Mouse (Mus musculus): ENCODE measurements around the gene Hexim2. TPM values are rescaled to one million over a fixed set of nuclear protein-coding genes. Genes with fewer than 3 reads are reported as not detected.

Hexim2 gene
- polyA plus RNA-seq, 2 experiments = 8.6 to 9.4 TPM

- no peak for DNase-seq (ENCODE audit: low spot score)
- 85% methylated on average over 11 of the region's 11 CpGs for WGBS
- Histone ChIP-seq H3K27ac (replicated peaks; ENCODE audit: low read depth, low read length) (no peak overlapping the region), H3K9me3 (ENCODE audit: control insufficient read depth, low read length) (no peaks in the 10 kb centered on the region), H3K4me3 (replicated peaks; ENCODE audit: low read length) (no peak overlapping the region), H3K4me2 (replicated peaks; ENCODE audit: low read depth, low read length, severe bottlenecking) (no peak overlapping the region), H3K9ac (ENCODE audit: low read depth, low read length, severe bottlenecking) (no peak overlapping the region), H3K27me3 (ENCODE audit: control insufficient read depth, insufficient read depth, low read length) (no peaks in the 10 kb centered on the region), H3K36me3 (ENCODE audit: control insufficient read depth, insufficient read depth, low read length) (no peaks in the 10 kb centered on the region), H3K4me1 (ENCODE audit: control insufficient read depth, insufficient read depth, low read length) (peaks cover 3% of the 10 kb centered on the region; the same call in 1 of the 2 replicates)
- no peak for TF ChIP-seq POLR2A (IDR thresholded peaks at IDR 0.05; ENCODE audit: borderline replicate concordance, extremely low read depth, insufficient read depth, insufficient read length)
- no peak for ATAC-seq (ENCODE audit: low FRiP score, low read depth)
Measured at GRCm38 (mm10) chr11:103160738-103161137, 28.5 kb downstream of the Hexim2 start.

GRCm38 (mm10) chr11:103161449-103161848 is 29.2 kb downstream of the Hexim2 start:
- H3K27me3 ChIP-seq (ENCODE audit: control insufficient read depth, insufficient read depth, low read length) = no peaks in the 10 kb centered on the region
- no peak overlapping the region for H3K4me3 ChIP-seq (replicated peaks; ENCODE audit: low read length)
- DNase-seq (ENCODE audit: low spot score) (no peak), ATAC-seq (ENCODE audit: low FRiP score, low read depth) (no peak)
- no peak overlapping the region for H3K9ac ChIP-seq (ENCODE audit: low read depth, low read length, severe bottlenecking)
- 75% methylated on average over 7 of the region's 7 CpGs for WGBS
- no peaks in the 10 kb centered on the region for H3K36me3 ChIP-seq (ENCODE audit: control insufficient read depth, insufficient read depth, low read length)
- peaks cover 3% of the 10 kb centered on the region; the same call in 1 of the 2 replicates for H3K4me1 ChIP-seq (ENCODE audit: control insufficient read depth, insufficient read depth, low read length)
- H3K9me3 ChIP-seq (ENCODE audit: control insufficient read depth, low read length) = no peaks in the 10 kb centered on the region
- H3K4me2 ChIP-seq (replicated peaks; ENCODE audit: low read depth, low read length, severe bottlenecking) = no peak overlapping the region
- H3K27ac ChIP-seq (replicated peaks; ENCODE audit: low read depth, low read length) = no peak overlapping the region
- no peak for TF ChIP-seq POLR2A (IDR thresholded peaks at IDR 0.05; ENCODE audit: borderline replicate concordance, extremely low read depth, insufficient read depth, insufficient read length)

GRCm38 (mm10) chr11:103162132-103162531 is 29.9 kb downstream of the Hexim2 start:
- no peak overlapping the region for H3K4me3 ChIP-seq (replicated peaks; ENCODE audit: low read length)
- no peaks in the 10 kb centered on the region for H3K27me3 ChIP-seq (ENCODE audit: control insufficient read depth, insufficient read depth, low read length)
- no peak overlapping the region for H3K9ac ChIP-seq (ENCODE audit: low read depth, low read length, severe bottlenecking)
- peaks cover 3% of the 10 kb centered on the region; the same call in 1 of the 2 replicates for H3K4me1 ChIP-seq (ENCODE audit: control insufficient read depth, insufficient read depth, low read length)
- no peak for DNase-seq (ENCODE audit: low spot score)
- H3K9me3 ChIP-seq (ENCODE audit: control insufficient read depth, low read length) = no peaks in the 10 kb centered on the region
- ATAC-seq (ENCODE audit: low FRiP score, low read depth) = no peak
- 84% methylated on average over 5 of the region's 5 CpGs for WGBS
- no peak for TF ChIP-seq POLR2A (IDR thresholded peaks at IDR 0.05; ENCODE audit: borderline replicate concordance, extremely low read depth, insufficient read depth, insufficient read length)
- H3K36me3 ChIP-seq (ENCODE audit: control insufficient read depth, insufficient read depth, low read length) = no peaks in the 10 kb centered on the region
- H3K4me2 ChIP-seq (replicated peaks; ENCODE audit: low read depth, low read length, severe bottlenecking) = no peak overlapping the region
- no peak overlapping the region for H3K27ac ChIP-seq (replicated peaks; ENCODE audit: low read depth, low read length)

GRCm38 (mm10) chr11:103164391-103164790 is 32.2 kb downstream of the Hexim2 start:
- no peaks in the 10 kb centered on the region for H3K9me3 ChIP-seq (ENCODE audit: control insufficient read depth, low read length)
- peaks cover 6% of the 10 kb centered on the region for H3K27me3 ChIP-seq (ENCODE audit: control insufficient read depth, insufficient read depth, low read length)
- H3K4me3 ChIP-seq (replicated peaks; ENCODE audit: low read length) = no peak overlapping the region
- H3K4me1 ChIP-seq (ENCODE audit: control insufficient read depth, insufficient read depth, low read length) = peaks cover 3% of the 10 kb centered on the region; the same call in 1 of the 2 replicates
- DNase-seq (ENCODE audit: low spot score) (no peak), ATAC-seq (ENCODE audit: low FRiP score, low read depth) (no peak)
- H3K27ac ChIP-seq (replicated peaks; ENCODE audit: low read depth, low read length) = no peak overlapping the region
- TF ChIP-seq POLR2A (IDR thresholded peaks at IDR 0.05; ENCODE audit: borderline replicate concordance, extremely low read depth, insufficient read depth, insufficient read length) = no peak
- 33% methylated on average over 10 of the region's 10 CpGs for WGBS
- H3K9ac ChIP-seq (ENCODE audit: low read depth, low read length, severe bottlenecking) = no peak overlapping the region
- no peak overlapping the region for H3K4me2 ChIP-seq (replicated peaks; ENCODE audit: low read depth, low read length, severe bottlenecking)
- H3K36me3 ChIP-seq (ENCODE audit: control insufficient read depth, insufficient read depth, low read length) = no peaks in the 10 kb centered on the region

GRCm38 (mm10) chr11:103168690-103169390 is 36.6 kb downstream of the Hexim2 start:
- no peak overlapping the region for H3K4me2 ChIP-seq (replicated peaks; ENCODE audit: low read depth, low read length, severe bottlenecking)
- no peak for TF ChIP-seq POLR2A (IDR thresholded peaks at IDR 0.05; ENCODE audit: borderline replicate concordance, extremely low read depth, insufficient read depth, insufficient read length)
- no peak for ATAC-seq (ENCODE audit: low FRiP score, low read depth)
- no peak overlapping the region for H3K4me3 ChIP-seq (replicated peaks; ENCODE audit: low read length)
- peaks cover 5% of the 10 kb centered on the region; the same call in 1 of the 2 replicates for H3K4me1 ChIP-seq (ENCODE audit: control insufficient read depth, insufficient read depth, low read length)
- H3K27ac ChIP-seq (replicated peaks; ENCODE audit: low read depth, low read length) = no peak overlapping the region
- no peak overlapping the region for H3K9ac ChIP-seq (ENCODE audit: low read depth, low read length, severe bottlenecking)
- no peaks in the 10 kb centered on the region for H3K36me3 ChIP-seq (ENCODE audit: control insufficient read depth, insufficient read depth, low read length)
- H3K27me3 ChIP-seq (ENCODE audit: control insufficient read depth, insufficient read depth, low read length) = peaks cover 42% of the 10 kb centered on the region
- H3K9me3 ChIP-seq (ENCODE audit: control insufficient read depth, low read length) = no peaks in the 10 kb centered on the region
- peak; percentile 54 for DNase-seq (ENCODE audit: low spot score)
- 27% methylated on average over 9 of the region's 9 CpGs for WGBS

Data from limb, embryonic 14.5 days (tissue).